Mouse (Mus musculus): ENCODE results near the gene Spop.

Gene Spop

GRCm38 (mm10) chr11:95420880-95421435 is 7.1 kb downstream of the Spop start:
- DNase-seq (ENCODE audit: low spot score): no peak

- no peak for DNase-seq (ENCODE audit: low spot score)
Measured at GRCm38 (mm10) chr11:95423505-95423904, 9.6 kb downstream of the Spop start.

- DNase-seq (ENCODE audit: low spot score): no peak
Measured at GRCm38 (mm10) chr11:95431344-95431743, 17.5 kb downstream of the Spop start.

- peak; percentile 46 for DNase-seq (ENCODE audit: low spot score)
Measured at GRCm38 (mm10) chr11:95432194-95432593, 18.3 kb downstream of the Spop start.

- no peak for DNase-seq (ENCODE audit: low spot score)
Measured at GRCm38 (mm10) chr11:95445371-95445770, 31.5 kb downstream of the Spop start.

- DNase-seq (ENCODE audit: low spot score): no peak
Measured at GRCm38 (mm10) chr11:95446580-95447305, 32.9 kb downstream of the Spop start.

- DNase-seq (ENCODE audit: low spot score): no peak
Measured at GRCm38 (mm10) chr11:95448346-95448745, 34.5 kb downstream of the Spop start.

GRCm38 (mm10) chr11:95455331-95455730 is 41.5 kb downstream of the Spop start:
- DNase-seq (ENCODE audit: low spot score): no peak

GRCm38 (mm10) chr11:95460872-95461271 is 47.0 kb downstream of the Spop start:
- no peak for DNase-seq (ENCODE audit: low spot score)

- no peak for DNase-seq (ENCODE audit: low spot score)
Measured at GRCm38 (mm10) chr11:95462168-95462567, 48.3 kb downstream of the Spop start.

GRCm38 (mm10) chr11:95467731-95468130 is 53.9 kb downstream of the Spop start:
- no peak for DNase-seq (ENCODE audit: low spot score)

- no peak for DNase-seq (ENCODE audit: low spot score)
Measured at GRCm38 (mm10) chr11:95472942-95473341, 59.1 kb downstream of the Spop start.

GRCm38 (mm10) chr11:95473456-95473855 is 59.6 kb downstream of the Spop start:
- DNase-seq (ENCODE audit: low spot score): no peak

- DNase-seq (ENCODE audit: low spot score): no peak
Measured at GRCm38 (mm10) chr11:95476323-95476722, 62.4 kb downstream of the Spop start.

- no peak for DNase-seq (ENCODE audit: low spot score)
Measured at GRCm38 (mm10) chr11:95479458-95479857, 65.6 kb downstream of the Spop start.

- DNase-seq (ENCODE audit: low spot score): no peak
Measured at GRCm38 (mm10) chr11:95480662-95481061, 66.8 kb downstream of the Spop start.

- no peak for DNase-seq (ENCODE audit: low spot score)
Measured at GRCm38 (mm10) chr11:95485634-95486033, 71.8 kb downstream of the Spop start.

GRCm38 (mm10) chr11:95487237-95487636 is 73.4 kb downstream of the Spop start:
- DNase-seq (ENCODE audit: low spot score): no peak

GRCm38 (mm10) chr11:95490104-95490503 is 76.2 kb downstream of the Spop start:
- DNase-seq (ENCODE audit: low spot score): no peak

GRCm38 (mm10) chr11:95492256-95492655 is 78.4 kb downstream of the Spop start:
- no peak for DNase-seq (ENCODE audit: low spot score)

- no peak for DNase-seq (ENCODE audit: low spot score)
Measured at GRCm38 (mm10) chr11:95493010-95493409, 79.1 kb downstream of the Spop start.

- no peak for DNase-seq (ENCODE audit: low spot score)
Measured at GRCm38 (mm10) chr11:95493950-95494349, 80.1 kb downstream of the Spop start.

GRCm38 (mm10) chr11:95494374-95494773 is 80.5 kb downstream of the Spop start:
- DNase-seq (ENCODE audit: low spot score): no peak

GRCm38 (mm10) chr11:95495883-95496282 is 82.0 kb downstream of the Spop start:
- DNase-seq (ENCODE audit: low spot score): no peak
